Mouse (Mus musculus) retina, embryonic 14.5 days (tissue): ENCODE data around the gene Slc44a2.
A peak's percentile ranks its signal among the peaks of the same experiment; 100 is the strongest.
"Not testable (repeated sequence)": the region's sequence is repeated elsewhere in the genome, so short reads cannot be mapped to it uniquely, and the experiment has no call there.

Experiments used
- DNase-seq: peaks from one replicate; pipeline ENCODE4 v3.0.0-alpha.2; 2015; ENCODE audit warnings: low spot score

Slc44a2 gene

DNA sequence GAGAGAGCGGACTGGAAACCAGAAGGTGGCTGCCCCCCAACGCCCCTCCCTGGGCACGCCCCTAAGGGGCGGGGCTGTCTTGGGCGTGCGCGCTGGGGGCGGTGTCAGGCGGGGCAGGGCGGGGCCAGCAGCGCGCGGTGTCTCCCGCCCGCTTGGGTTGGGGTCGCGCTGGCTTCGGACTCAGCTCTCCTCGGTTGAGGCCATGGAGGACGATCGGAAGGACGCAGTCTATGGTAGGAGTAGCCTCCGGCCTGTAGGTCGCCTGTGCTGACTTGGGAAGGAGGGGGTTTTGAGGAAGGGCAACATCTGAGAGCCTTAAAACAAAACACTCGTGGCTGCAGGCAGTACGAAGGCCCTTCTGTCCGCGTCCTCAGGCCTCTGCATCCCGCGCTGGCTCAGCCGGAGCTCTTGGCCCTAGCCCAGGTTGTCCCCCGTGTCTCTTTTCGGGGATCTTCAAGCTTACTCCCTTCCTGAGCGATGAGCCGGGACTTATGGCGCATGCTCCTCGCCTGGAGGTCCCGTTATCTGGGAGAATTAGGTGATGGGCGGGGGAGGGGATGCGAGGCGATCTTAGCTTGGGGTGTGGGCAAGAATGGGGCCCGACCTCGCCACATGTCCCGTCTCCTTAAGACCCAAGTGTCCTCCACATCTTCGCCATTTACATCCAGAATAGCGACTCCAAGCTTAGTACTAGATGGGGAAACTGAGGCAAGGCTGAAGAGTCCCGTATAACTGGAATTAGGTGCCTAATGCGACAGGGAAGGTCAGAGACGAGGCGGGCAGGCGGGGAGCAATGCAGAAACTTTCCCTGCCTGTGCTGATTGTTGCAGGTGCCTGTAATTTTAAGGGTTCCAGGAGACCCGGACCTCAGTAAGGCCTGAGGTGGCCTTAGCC lies at the start of gene Slc44a2:
Gene Slc44a2, plus strand, starts transcription at position 80 of the 894 bp plus-strand sequence.
- DNase-seq: peak; percentile 91

- no peak for DNase-seq
These were observed 48.1 kb upstream of the Slc44a2 start for GRCm38 (mm10) chr9:21272391-21272790.

GRCm38 (mm10) chr9:21273094-21273493 lies 47.4 kb upstream of the Slc44a2 start:
- DNase-seq: no peak

GRCm38 (mm10) chr9:21273520-21274228 lies 46.8 kb upstream of the Slc44a2 start:
- DNase-seq: no peak

DNA sequence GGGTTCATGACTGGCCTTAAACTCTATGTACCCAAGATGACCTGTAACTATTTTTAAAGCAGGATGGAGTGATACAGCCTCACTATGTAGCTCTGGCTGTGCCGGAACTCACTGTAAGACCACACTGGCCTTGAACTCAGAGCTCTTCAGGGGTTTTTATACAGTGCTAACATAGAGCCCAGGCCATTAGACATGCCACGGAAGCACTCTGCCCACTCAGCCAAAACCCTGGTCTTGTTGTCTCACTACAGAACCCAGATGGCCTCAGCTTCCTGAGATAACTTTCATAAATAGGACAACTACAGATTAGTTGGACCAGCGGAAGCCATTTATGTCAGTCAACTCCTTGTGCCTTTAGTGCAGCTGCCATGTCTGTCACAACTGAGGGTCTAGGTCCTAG lies 46.2 kb upstream of the Slc44a2 start:
- DNase-seq: no peak

GRCm38 (mm10) chr9:21275013-21275710 lies 45.3 kb upstream of the Slc44a2 start:
- no peak for DNase-seq

DNA sequence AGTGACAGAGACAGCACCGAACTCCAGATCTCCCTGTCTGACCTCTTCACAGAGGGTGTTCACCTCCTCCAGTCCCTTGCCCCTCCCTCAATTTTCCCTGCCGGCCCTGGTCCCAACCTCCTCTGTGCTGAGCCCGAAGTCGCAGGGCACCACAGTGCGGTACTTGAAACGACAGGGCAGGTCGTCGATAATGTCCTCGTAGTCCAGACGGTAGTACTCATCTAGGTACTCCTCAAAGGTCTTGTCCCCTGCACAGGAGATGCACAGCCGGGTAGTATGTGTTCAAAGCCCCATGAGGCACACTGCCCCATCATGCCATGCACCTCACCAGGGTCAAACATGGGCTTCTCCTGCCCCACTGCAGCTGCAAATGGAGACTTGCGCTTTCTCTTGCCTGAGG lies 44.8 kb upstream of the Slc44a2 start:
- no peak for DNase-seq

GRCm38 (mm10) chr9:21276307-21276706 lies 44.2 kb upstream of the Slc44a2 start:
- no peak for DNase-seq

GRCm38 (mm10) chr9:21277776-21278175 lies 42.7 kb upstream of the Slc44a2 start:
- no peak for DNase-seq

- DNase-seq: no peak
These were observed 36.9 kb upstream of the Slc44a2 start for GRCm38 (mm10) chr9:21283591-21283990.

DNA sequence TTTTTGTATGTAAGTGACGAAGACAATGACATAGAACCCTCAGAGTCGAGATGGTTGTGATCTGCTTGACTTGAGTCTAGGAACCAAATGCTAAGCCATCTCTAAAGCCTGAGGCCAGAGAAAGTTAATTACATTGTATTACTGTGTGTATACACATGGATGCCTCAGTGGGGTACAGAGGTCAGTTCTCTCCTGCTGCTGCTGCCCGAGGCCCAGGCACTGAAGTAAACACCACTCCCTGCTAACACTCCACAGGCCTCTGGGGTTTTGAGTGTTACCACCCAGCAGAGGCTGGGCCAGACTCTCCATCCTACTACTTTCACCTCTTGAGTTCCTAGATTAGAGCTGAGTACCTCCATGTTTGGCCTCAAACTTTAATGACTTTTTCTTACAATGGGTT lies 36.5 kb upstream of the Slc44a2 start:
- no peak for DNase-seq

GRCm38 (mm10) chr9:21286753-21287152 lies 33.7 kb upstream of the Slc44a2 start:
- no peak for DNase-seq

DNA sequence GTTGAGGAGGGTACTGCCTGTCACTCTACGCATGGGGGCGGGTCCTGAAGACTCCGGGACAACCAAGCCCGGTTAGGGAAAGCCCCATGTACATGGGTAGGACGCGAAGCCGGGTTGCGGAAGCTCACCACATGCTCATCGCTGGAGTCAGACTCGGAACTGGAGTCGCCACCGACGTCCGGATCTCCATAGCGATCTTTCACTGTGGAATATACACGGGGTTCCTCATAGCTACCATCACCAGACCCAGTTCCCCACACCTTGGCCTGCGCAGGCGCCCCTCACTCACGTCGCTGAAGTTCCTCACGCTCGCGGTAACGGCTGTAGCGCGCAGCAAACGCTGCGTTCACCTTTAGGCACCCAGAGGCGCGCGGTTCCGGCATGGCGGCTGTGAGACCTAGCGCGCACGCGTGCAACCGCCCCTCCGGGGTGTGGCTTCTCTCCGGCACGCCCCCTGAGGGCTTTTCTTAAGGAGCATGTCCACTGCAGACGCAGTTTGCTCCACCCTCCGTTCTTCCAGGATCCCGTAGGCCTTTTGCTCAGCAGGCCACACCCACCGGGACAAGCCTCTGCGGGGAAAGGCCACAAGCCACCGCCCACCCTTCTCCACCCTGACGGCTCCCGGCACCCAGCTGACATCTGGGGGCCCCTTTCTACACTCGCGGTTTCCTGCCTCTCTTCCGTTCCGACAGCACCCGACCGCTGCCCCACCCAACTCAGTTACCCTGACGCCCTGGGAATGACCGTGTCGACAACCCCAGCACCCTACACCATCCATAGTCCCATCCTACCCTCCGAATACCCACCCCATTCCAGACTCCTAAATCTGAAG lies 32.7 kb upstream of the Slc44a2 start, which contains the start of gene Kri1:
Gene Kri1, minus strand, starts transcription at position 399 of the 832 bp plus-strand sequence.
- DNase-seq: peak; percentile 98

- DNase-seq: peak; percentile 29
These were observed 31.8 kb upstream of the Slc44a2 start for GRCm38 (mm10) chr9:21288404-21289336.

- DNase-seq: no peak
These were observed 31.2 kb upstream of the Slc44a2 start for GRCm38 (mm10) chr9:21289337-21289671.

DNA sequence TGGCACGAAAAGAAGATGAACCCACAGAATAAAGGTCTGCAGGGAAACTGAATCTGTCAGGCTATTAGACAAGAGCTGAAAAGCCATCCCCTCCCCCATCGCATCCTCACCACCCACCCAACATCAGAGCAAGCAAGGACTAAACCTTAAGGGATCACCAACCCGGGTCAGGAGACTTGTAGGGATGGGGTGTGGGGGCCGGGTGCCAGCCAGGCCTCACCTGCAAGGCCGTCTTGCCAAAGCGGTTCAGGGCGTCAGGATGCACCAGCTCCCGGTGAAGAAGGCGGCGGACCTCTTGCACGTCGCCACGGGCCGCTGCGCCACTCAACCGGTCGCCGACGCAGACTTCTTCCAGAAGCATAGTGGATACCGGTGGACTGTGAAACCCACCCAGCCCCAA lies 29.9 kb upstream of the Slc44a2 start:
- no peak for DNase-seq

DNA sequence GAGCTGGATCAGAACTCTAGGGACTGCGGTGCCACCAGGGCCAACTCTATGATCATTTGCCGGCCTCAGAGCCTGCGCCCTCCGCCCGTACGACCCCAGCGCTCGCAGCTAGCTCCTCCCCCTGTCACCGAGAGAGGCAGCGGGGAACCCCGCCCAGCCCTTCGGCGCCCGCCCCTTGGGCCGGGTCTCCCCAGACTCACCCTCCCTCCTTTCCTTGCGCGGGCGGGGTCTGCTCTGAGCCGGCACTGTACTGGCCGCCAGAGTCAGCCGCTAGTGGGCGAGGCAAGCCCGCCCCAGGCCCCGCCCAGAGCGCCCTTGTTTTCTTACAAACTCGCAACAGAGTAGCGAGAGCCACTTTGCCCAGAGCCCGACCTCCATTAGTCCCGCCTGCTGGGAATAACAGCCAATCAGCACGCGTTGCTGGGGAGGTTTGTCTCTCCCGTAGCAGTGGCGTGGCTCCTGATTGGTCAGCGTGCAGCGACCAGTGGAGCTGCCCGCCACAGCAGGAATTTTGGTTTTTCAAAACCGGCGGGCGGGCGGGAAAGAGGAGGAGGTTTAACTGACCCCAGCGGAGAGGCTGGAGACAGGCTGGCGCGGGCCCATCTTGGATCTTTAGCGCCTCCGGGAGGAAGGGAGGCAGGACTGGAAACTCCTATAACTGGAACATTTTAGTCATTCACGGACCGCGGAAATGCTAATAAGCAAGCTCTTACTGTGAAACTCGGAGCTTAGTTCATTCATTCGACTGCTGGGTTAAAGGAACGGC lies 29.3 kb upstream of the Slc44a2 start, which contains the start of gene Cdkn2d:
Gene Cdkn2d, minus strand, starts transcription at position 386 of the 766 bp plus-strand sequence.
- DNase-seq: peak; percentile 100

- not testable (repeated sequence) for DNase-seq
These were observed 28.6 kb upstream of the Slc44a2 start for GRCm38 (mm10) chr9:21291868-21292267.

GRCm38 (mm10) chr9:21292271-21292670 lies 28.2 kb upstream of the Slc44a2 start:
- no peak for DNase-seq

DNA sequence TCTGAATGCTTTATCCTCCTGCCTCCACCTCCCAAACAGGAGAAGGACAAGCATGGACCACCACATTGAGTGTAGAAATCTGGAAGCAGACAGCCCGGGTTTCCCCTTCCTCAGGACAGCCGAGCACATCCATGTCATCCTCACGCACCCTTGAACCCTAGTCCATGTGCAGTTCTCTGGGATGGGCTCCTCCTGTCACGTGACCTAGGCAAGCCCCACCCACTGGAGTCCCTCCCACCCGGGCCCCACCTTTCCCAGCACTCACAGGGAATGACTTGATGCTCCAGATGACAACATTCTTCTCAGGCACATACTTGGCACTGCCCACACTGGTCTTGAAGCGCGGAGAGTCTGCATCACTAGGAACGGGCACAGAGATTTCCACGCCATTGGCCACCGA lies 21.5 kb upstream of the Slc44a2 start:
- no peak for DNase-seq
